Mouse (Mus musculus): ENCODE measurements at regions not wholly inside any gene's neighbourhood (a gene's known extent, or its start where the extent isn't known, plus 50 kb on each side); places are given as distances from the start of the nearest gene placed in this dataset.

- no peak for TF ChIP-seq CTCF (IDR thresholded peaks at IDR 0.05; ENCODE audit: extremely low read depth, insufficient read length, insufficient replicate concordance, low read depth, low read length)
- no peak for TF ChIP-seq POLR2A (IDR thresholded peaks at IDR 0.05; ENCODE audit: low read depth, low read length)
Measured at GRCm38 (mm10) chr4:64500635-64501395, 454.0 kb upstream of the Tnc start.
